Mouse (Mus musculus): Measurements from ENCODE around the gene Nfe2l1. TPM values are rescaled to one million over a fixed set of nuclear protein-coding genes. Genes with fewer than 3 reads are reported as not detected.

Nfe2l1 gene
- polyA plus RNA-seq, 1 experiment from 2014 or later, result 93.9 TPM

- no peak overlapping the region for H3K27ac ChIP-seq (ENCODE audit: low read length)
- H3K4me3 ChIP-seq (ENCODE audit: low read length), result no peak overlapping the region
- H3K9ac ChIP-seq (replicated peaks; ENCODE audit: low read length), result 0 out of 2 replicates have a peak overlapping the region, but pooled peaks have one; percentile 16
- H3K27me3 ChIP-seq (ENCODE audit: insufficient read depth, low read length), result 0 out of 2 replicates have a peak, but pooled peaks cover 2% of the 10 kb centered on the region
- H3K4me1 ChIP-seq (ENCODE audit: insufficient read depth, low read length), result peaks cover 23% of the 10 kb centered on the region
- 8% methylated on average over 5 of the region's 5 CpGs for WGBS
- no peaks in the 10 kb centered on the region for H3K36me3 ChIP-seq (ENCODE audit: insufficient read depth, low read length)
- H3K4me2 ChIP-seq (replicated peaks; ENCODE audit: low read depth, low read length), result no peak overlapping the region
- ATAC-seq (ENCODE audit: low FRiP score, low TSS enrichment), result 0 out of 2 replicates have a peak, but pooled peaks have one; percentile 55
- no peaks in the 10 kb centered on the region for H3K9me3 ChIP-seq (ENCODE audit: low read length)
Observed at GRCm38 (mm10) chr11:96867149-96867548, 37.4 kb upstream of the Nfe2l1 start.

GRCm38 (mm10) chr11:96863206-96863995 lies 33.6 kb upstream of the Nfe2l1 start:
- WGBS, result 19% methylated on average over 26 of the region's 26 CpGs
- Histone ChIP-seq H3K9ac (replicated peaks; ENCODE audit: low read length) (peak overlapping the region; percentile 13; the same call in 1 of the 2 replicates), H3K4me3 (ENCODE audit: low read length) (peak overlapping the region; percentile 2; the same call in 1 of the 2 replicates), H3K4me2 (replicated peaks; ENCODE audit: low read depth, low read length) (peak overlapping the region; percentile 93), H3K4me1 (ENCODE audit: insufficient read depth, low read length) (peaks cover 35% of the 10 kb centered on the region), H3K27ac (ENCODE audit: low read length) (peak overlapping the region; percentile 63), H3K9me3 (ENCODE audit: low read length) (no peaks in the 10 kb centered on the region), H3K36me3 (ENCODE audit: insufficient read depth, low read length) (no peaks in the 10 kb centered on the region), H3K27me3 (ENCODE audit: insufficient read depth, low read length) (0 out of 2 replicates have a peak, but pooled peaks cover 2% of the 10 kb centered on the region)
- peak; percentile 62 for ATAC-seq (ENCODE audit: low FRiP score, low TSS enrichment)

- H3K9ac ChIP-seq (replicated peaks; ENCODE audit: low read length), result no peak overlapping the region; the same call in 1 of the 2 replicates
- H3K27ac ChIP-seq (ENCODE audit: low read length), result peak overlapping the region; percentile 57
- H3K36me3 ChIP-seq (ENCODE audit: insufficient read depth, low read length), result 0 out of 2 replicates have a peak, but pooled peaks cover 4% of the 10 kb centered on the region
- no peaks in the 10 kb centered on the region for H3K9me3 ChIP-seq (ENCODE audit: low read length)
- peaks cover 35% of the 10 kb centered on the region for H3K4me1 ChIP-seq (ENCODE audit: insufficient read depth, low read length)
- H3K27me3 ChIP-seq (ENCODE audit: insufficient read depth, low read length), result 0 out of 2 replicates have a peak, but pooled peaks cover 2% of the 10 kb centered on the region
- H3K4me3 ChIP-seq (ENCODE audit: low read length), result peak overlapping the region; percentile 59
- H3K4me2 ChIP-seq (replicated peaks; ENCODE audit: low read depth, low read length), result peak overlapping the region; percentile 93
- no peak for ATAC-seq (ENCODE audit: low FRiP score, low TSS enrichment)
- WGBS, result 42% methylated on average over 12 of the region's 12 CpGs
Observed at GRCm38 (mm10) chr11:96862534-96862933, 32.8 kb upstream of the Nfe2l1 start.

- Histone ChIP-seq H3K27me3 (ENCODE audit: insufficient read depth, low read length) (0 out of 2 replicates have a peak, but pooled peaks cover 2% of the 10 kb centered on the region), H3K9ac (replicated peaks; ENCODE audit: low read length) (peak overlapping the region; percentile 61), H3K9me3 (ENCODE audit: low read length) (no peaks in the 10 kb centered on the region), H3K4me1 (ENCODE audit: insufficient read depth, low read length) (peaks cover 33% of the 10 kb centered on the region), H3K27ac (ENCODE audit: low read length) (peak overlapping the region; percentile 65), H3K4me2 (replicated peaks; ENCODE audit: low read depth, low read length) (peak overlapping the region; percentile 93), H3K4me3 (ENCODE audit: low read length) (peak overlapping the region; percentile 59), H3K36me3 (ENCODE audit: insufficient read depth, low read length) (0 out of 2 replicates have a peak, but pooled peaks cover 4% of the 10 kb centered on the region)
- peak; percentile 86 for ATAC-seq (ENCODE audit: low FRiP score, low TSS enrichment)
- under 1% methylated on average over 31 of the region's 31 CpGs for WGBS
Observed at GRCm38 (mm10) chr11:96861878-96862289, 32.1 kb upstream of the Nfe2l1 start.

- Histone ChIP-seq H3K27ac (ENCODE audit: low read length) (peak overlapping the region; percentile 65), H3K4me3 (ENCODE audit: low read length) (peak overlapping the region; percentile 59), H3K4me1 (ENCODE audit: insufficient read depth, low read length) (peaks cover 33% of the 10 kb centered on the region), H3K9me3 (ENCODE audit: low read length) (no peaks in the 10 kb centered on the region), H3K36me3 (ENCODE audit: insufficient read depth, low read length) (0 out of 2 replicates have a peak, but pooled peaks cover 4% of the 10 kb centered on the region), H3K4me2 (replicated peaks; ENCODE audit: low read depth, low read length) (peak overlapping the region; percentile 93), H3K27me3 (ENCODE audit: insufficient read depth, low read length) (no peaks in the 10 kb centered on the region), H3K9ac (replicated peaks; ENCODE audit: low read length) (peak overlapping the region; percentile 61)
- ATAC-seq (ENCODE audit: low FRiP score, low TSS enrichment), result peak; percentile 41
- WGBS, result 0% methylated on average over 20 of the region's 20 CpGs
Observed at GRCm38 (mm10) chr11:96861446-96861845, 31.7 kb upstream of the Nfe2l1 start.

- WGBS, result 8% methylated on average over 8 of the region's 8 CpGs
- H3K4me3 ChIP-seq (ENCODE audit: low read length), result no peak overlapping the region
- no peaks in the 10 kb centered on the region for H3K27me3 ChIP-seq (ENCODE audit: insufficient read depth, low read length)
- H3K4me2 ChIP-seq (replicated peaks; ENCODE audit: low read depth, low read length), result peak overlapping the region; percentile 93; the same call in 1 of the 2 replicates
- ATAC-seq (ENCODE audit: low FRiP score, low TSS enrichment), result peak; percentile 64; the same call in 1 of the 2 replicates
- 0 out of 2 replicates have a peak overlapping the region, but pooled peaks have one; percentile 61 for H3K9ac ChIP-seq (replicated peaks; ENCODE audit: low read length)
- H3K4me1 ChIP-seq (ENCODE audit: insufficient read depth, low read length), result peaks cover 33% of the 10 kb centered on the region
- H3K9me3 ChIP-seq (ENCODE audit: low read length), result no peaks in the 10 kb centered on the region
- H3K36me3 ChIP-seq (ENCODE audit: insufficient read depth, low read length), result 0 out of 2 replicates have a peak, but pooled peaks cover 4% of the 10 kb centered on the region
- peak overlapping the region; percentile 3; the same call in 1 of the 2 replicates for H3K27ac ChIP-seq (ENCODE audit: low read length)
Observed at GRCm38 (mm10) chr11:96860564-96860963, 30.8 kb upstream of the Nfe2l1 start.

GRCm38 (mm10) chr11:96859635-96860034 lies 29.9 kb upstream of the Nfe2l1 start:
- WGBS, result 87% methylated on average over 4 of the region's 4 CpGs
- no peak for ATAC-seq (ENCODE audit: low FRiP score, low TSS enrichment)

GRCm38 (mm10) chr11:96857446-96857845 lies 27.7 kb upstream of the Nfe2l1 start:
- peaks cover 15% of the 10 kb centered on the region for H3K4me1 ChIP-seq (ENCODE audit: insufficient read depth, low read length)
- no peak overlapping the region for H3K27ac ChIP-seq (ENCODE audit: low read length)
- 74% methylated on average over 5 of the region's 5 CpGs for WGBS
- no peak overlapping the region for H3K4me2 ChIP-seq (replicated peaks; ENCODE audit: low read depth, low read length)
- peaks cover 4% of the 10 kb centered on the region; the same call in 1 of the 2 replicates for H3K36me3 ChIP-seq (ENCODE audit: insufficient read depth, low read length)
- no peak overlapping the region for H3K4me3 ChIP-seq (ENCODE audit: low read length)
- no peaks in the 10 kb centered on the region for H3K9me3 ChIP-seq (ENCODE audit: low read length)
- ATAC-seq (ENCODE audit: low FRiP score, low TSS enrichment), result no peak
- H3K27me3 ChIP-seq (ENCODE audit: insufficient read depth, low read length), result no peaks in the 10 kb centered on the region
- no peak overlapping the region for H3K9ac ChIP-seq (replicated peaks; ENCODE audit: low read length)

More at GRCm38 (mm10) chr11:96859635-96860034, 29.9 kb upstream of the Nfe2l1 start:
- Histone ChIP-seq H3K27me3 (ENCODE audit: insufficient read depth, low read length) (no peaks in the 10 kb centered on the region), H3K4me1 (ENCODE audit: insufficient read depth, low read length) (peaks cover 33% of the 10 kb centered on the region), H3K4me3 (ENCODE audit: low read length) (no peak overlapping the region), H3K9me3 (ENCODE audit: low read length) (no peaks in the 10 kb centered on the region), H3K4me2 (replicated peaks; ENCODE audit: low read depth, low read length) (no peak overlapping the region), H3K36me3 (ENCODE audit: insufficient read depth, low read length) (0 out of 2 replicates have a peak, but pooled peaks cover 4% of the 10 kb centered on the region), H3K9ac (replicated peaks; ENCODE audit: low read length) (no peak overlapping the region), H3K27ac (ENCODE audit: low read length) (no peak overlapping the region)

- H3K27me3 ChIP-seq (ENCODE audit: insufficient read depth, low read length), result no peaks in the 10 kb centered on the region
- peak; percentile 88 for ATAC-seq (ENCODE audit: low FRiP score, low TSS enrichment)
- H3K4me3 ChIP-seq (ENCODE audit: low read length), result peak within 1 kb of the TSS; percentile 52
- peak within 1 kb of the TSS; percentile 82 for H3K9ac ChIP-seq (replicated peaks; ENCODE audit: low read length)
- H3K4me2 ChIP-seq (replicated peaks; ENCODE audit: low read depth, low read length), result peak within 1 kb of the TSS; percentile 65
- H3K36me3 ChIP-seq (ENCODE audit: insufficient read depth, low read length), result no peaks in the 10 kb centered on the region; the same call in 1 of the 2 replicates
- peaks cover 13% of the 10 kb centered on the region for H3K4me1 ChIP-seq (ENCODE audit: insufficient read depth, low read length)
- H3K9me3 ChIP-seq (ENCODE audit: low read length), result no peaks in the 10 kb centered on the region
- under 1% methylated on average over 54 of the region's 60 CpGs for WGBS
- peak within 1 kb of the TSS; percentile 27; the same call in 1 of the 2 replicates for H3K27ac ChIP-seq (ENCODE audit: low read length)
Observed at GRCm38 (mm10) chr11:96849681-96850467, 20.1 kb upstream of the Nfe2l1 start, which contains the start of gene Copz2. TSS of gene Copz2 (plus strand) at chr11:96849870.
